12 mouse cellular contexts compared by ENCODE assay signal in the genomic region with DNA sequence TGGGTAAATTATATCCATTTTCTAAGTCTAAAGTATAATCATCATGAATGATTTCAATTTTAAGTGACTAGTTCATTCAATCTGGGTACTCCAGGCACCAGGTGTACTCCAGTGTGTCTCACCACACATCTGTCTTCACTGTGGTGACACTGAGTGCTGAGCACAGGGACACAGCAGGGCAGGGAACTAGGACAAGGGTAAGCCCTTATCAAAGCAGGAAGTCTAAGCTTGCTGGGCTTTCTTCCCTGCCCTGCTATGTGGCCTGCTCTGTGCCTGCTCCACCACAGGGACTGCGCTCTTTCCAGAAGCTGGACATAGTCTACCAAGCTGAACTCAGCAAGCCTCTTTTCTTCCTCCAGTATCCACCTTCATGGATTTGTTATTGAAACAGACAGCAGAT. TPM values are rescaled to one million over a fixed set of nuclear protein-coding genes. Genes with fewer than 3 reads are reported as not detected.
DNase-seq lines count a peak whose midpoint lies in the region; ATAC-seq and TF ChIP-seq lines count a peak whose summit lies in the region.
"Had no signal": no experiment of that assay in that cellular context is flagged by ENCODE, and none has a peak within 500 bp of the region (broad histone marks: within the 10 kb centered on the region; RNA-seq: fewer than 3 reads in every experiment).

No protein-coding gene starts in this region.

- no peaks in the 10 kb centered on the region for H3K4me1 ChIP-seq in lung, embryonic 14.5 days (ENCODE audit: insufficient read depth)
- H3K4me1 ChIP-seq in lung, postnatal 0 days (ENCODE audit: insufficient read depth, low read depth, low read length) = no peaks in the 10 kb centered on the region
- H3K4me1 ChIP-seq in intestine, embryonic 16.5 days (ENCODE audit: control insufficient read depth, insufficient read depth, low read length) = no peaks in the 10 kb centered on the region
- 0 out of 2 replicates have a peak, but pooled peaks cover 5% of the 10 kb centered on the region for H3K4me1 ChIP-seq in stomach, embryonic 15.5 days

- no peak overlapping the region for H3K4me2 ChIP-seq in lung, embryonic 14.5 days
- H3K4me2 ChIP-seq in lung, postnatal 0 days (replicated peaks; ENCODE audit: low read depth, low read length) = no peak overlapping the region
- H3K4me2 ChIP-seq in intestine, embryonic 16.5 days (ENCODE audit: low read depth, low read length) = no peak overlapping the region
- H3K4me2 ChIP-seq in stomach, embryonic 15.5 days = no peak overlapping the region
- H3K4me2 ChIP-seq: hindbrain, embryonic 15.5 days had no signal

- H3K9me3 ChIP-seq in lung, embryonic 14.5 days (ENCODE audit: low read depth, low read length) = no peaks in the 10 kb centered on the region
- no peaks in the 10 kb centered on the region for H3K9me3 ChIP-seq in lung, postnatal 0 days (ENCODE audit: low read length)
- H3K9me3 ChIP-seq in intestine, embryonic 16.5 days (ENCODE audit: control insufficient read depth, low read length) = no peaks in the 10 kb centered on the region
- H3K9me3 ChIP-seq in stomach, embryonic 15.5 days = no peaks in the 10 kb centered on the region
- H3K9me3 ChIP-seq: hindbrain, embryonic 15.5 days had no signal

- TF ChIP-seq CTCF in lung, embryonic 14.5 days (IDR thresholded peaks at IDR 0.05; ENCODE audit: low read depth) = no peak
- TF ChIP-seq CTCF in lung, postnatal 0 days (IDR thresholded peaks at IDR 0.05) = no peak

- TF ChIP-seq EP300 in lung, postnatal 0 days (IDR thresholded peaks at IDR 0.05) = no peak

- H3K36me3 ChIP-seq in lung, embryonic 14.5 days (ENCODE audit: insufficient read depth) = no peaks in the 10 kb centered on the region
- H3K36me3 ChIP-seq in lung, postnatal 0 days (ENCODE audit: insufficient read depth, low read length) = no peaks in the 10 kb centered on the region
- H3K36me3 ChIP-seq in intestine, embryonic 16.5 days (ENCODE audit: control insufficient read depth, insufficient read depth, low read length) = 0 out of 2 replicates have a peak, but pooled peaks cover 2% of the 10 kb centered on the region
- no peaks in the 10 kb centered on the region for H3K36me3 ChIP-seq in stomach, embryonic 15.5 days
- H3K36me3 ChIP-seq: hindbrain, embryonic 15.5 days had no signal

- H3K27me3 ChIP-seq in lung, embryonic 14.5 days (ENCODE audit: insufficient read depth, low read length) = no peaks in the 10 kb centered on the region
- H3K27me3 ChIP-seq in lung, postnatal 0 days (replicated peaks; ENCODE audit: insufficient read depth, low read length) = no peaks in the 10 kb centered on the region
- H3K27me3 ChIP-seq in intestine, embryonic 16.5 days (replicated peaks; ENCODE audit: control insufficient read depth, insufficient read depth, low read length) = no peaks in the 10 kb centered on the region
- no peaks in the 10 kb centered on the region for H3K27me3 ChIP-seq in stomach, embryonic 15.5 days (replicated peaks)
- H3K27me3 ChIP-seq: hindbrain, embryonic 15.5 days had no signal

- WGBS in lung, embryonic 14.5 days = 100% methylated on average over 1 of the region's 1 CpGs
- WGBS in lung, postnatal 0 days = 81% methylated on average over 1 of the region's 1 CpGs
- WGBS in intestine, embryonic 16.5 days = 81% methylated on average over 1 of the region's 1 CpGs
- 82% methylated on average over 1 of the region's 1 CpGs for WGBS in stomach, embryonic 15.5 days

- peak; percentile 44; the same call in 1 of the 2 replicates for ATAC-seq in lung, embryonic 14.5 days (ENCODE audit: insufficient read depth)
- no peak for ATAC-seq in lung, postnatal 0 days
- peak; percentile 98 for ATAC-seq in intestine, embryonic 16.5 days
- peak; percentile 63; the same call in 1 of the 2 replicates for ATAC-seq in stomach, embryonic 15.5 days (ENCODE audit: insufficient read depth, low FRiP score, low read depth)
- ATAC-seq: CD4-positive, CD25-positive, alpha-beta regulatory T cell, adult 4 months; midbrain, embryonic 16.5 days had no signal

- no peak overlapping the region for H3K4me3 ChIP-seq in lung, embryonic 14.5 days (ENCODE audit: low read depth, low read length)
- H3K4me3 ChIP-seq in lung, postnatal 0 days (ENCODE audit: low read depth, low read length) = no peak overlapping the region
- H3K4me3 ChIP-seq in intestine, embryonic 16.5 days (ENCODE audit: low read length) = no peak overlapping the region
- no peak overlapping the region for H3K4me3 ChIP-seq in stomach, embryonic 15.5 days (replicated peaks)
- H3K4me3 ChIP-seq: hindbrain, embryonic 15.5 days had no signal

- no peak for DNase-seq in lung, embryonic 14.5 days
- no peak for DNase-seq in lung, postnatal 0 days (ENCODE audit: low spot score)
- peak; percentile 48 for DNase-seq in heart, adult 8-10 months (ENCODE audit: low spot score)
- no peak for DNase-seq in thymus, postnatal 10 days (ENCODE audit: low spot score in 2 of 2)
- no peak for DNase-seq in frontal cortex, postnatal 10 days (ENCODE audit: low spot score in 2 of 2)
- no peak for DNase-seq in yolk sac, embryonic 10.5 days (ENCODE audit: low spot score)
- DNase-seq: spleen, adult 18-20 months had no signal

- no peak overlapping the region for H3K9ac ChIP-seq in lung, embryonic 14.5 days
- H3K9ac ChIP-seq in lung, postnatal 0 days (replicated peaks; ENCODE audit: low read depth) = no peak overlapping the region
- H3K9ac ChIP-seq in intestine, embryonic 16.5 days (ENCODE audit: low read depth, low read length) = no peak overlapping the region
- no peak overlapping the region for H3K9ac ChIP-seq in stomach, embryonic 15.5 days
- H3K9ac ChIP-seq: hindbrain, embryonic 15.5 days had no signal

- H3K27ac ChIP-seq in lung, embryonic 14.5 days (ENCODE audit: low read depth) = no peak overlapping the region
- no peak overlapping the region for H3K27ac ChIP-seq in lung, postnatal 0 days (ENCODE audit: low read length)
- no peak overlapping the region for H3K27ac ChIP-seq in intestine, embryonic 16.5 days (ENCODE audit: low read length)
- H3K27ac ChIP-seq in stomach, embryonic 15.5 days = no peak overlapping the region
- H3K27ac ChIP-seq: hindbrain, embryonic 15.5 days had no signal

RNA-seq across cellular contexts. Expression of gene Yaf2, which starts 18.0 kb away (rescaled TPM):
- 95.3 and 97.7 TPM in 2 replicates for polyA plus RNA-seq in lung, embryonic 14.5 days (2014; fragmentation: Nextera tagmentation; extraction: Ambion mirVana)
- polyA plus RNA-seq in lung, postnatal 0 days (2015; fragmentation: Nextera tagmentation; extraction: Ambion mirVana) = 58.2 and 60.4 TPM in 2 replicates
- 10 to 100 TPM; 20.8 to 22.3 (median 21.7) TPM for total RNA-seq in heart, adult 8-10 months (2022)
- 31.4 and 37.9 TPM in 2 replicates for polyA plus RNA-seq in intestine, embryonic 16.5 days (2015; fragmentation: Nextera tagmentation; extraction: Ambion mirVana)
- polyA plus RNA-seq in stomach, embryonic 15.5 days (2015; fragmentation: Nextera tagmentation; extraction: Ambion mirVana) = 72.2 and 74.8 TPM in 2 replicates

RNA-seq across cellular contexts. Expression of gene Gxylt1, which starts 43.8 kb away (rescaled TPM):
- 18.1 and 19.1 TPM in 2 replicates for polyA plus RNA-seq in lung, embryonic 14.5 days (2014; fragmentation: Nextera tagmentation; extraction: Ambion mirVana)
- polyA plus RNA-seq in lung, postnatal 0 days (2015; fragmentation: Nextera tagmentation; extraction: Ambion mirVana) = 6.9 and 7.3 TPM in 2 replicates
- 10 to 100 TPM in 3 of 4 experiments, 1 to 10 TPM in 1; 9.5 to 12.4 (median 11.0) TPM for total RNA-seq in heart, adult 8-10 months (2022)
- 7.0 and 7.3 TPM in 2 replicates for polyA plus RNA-seq in intestine, embryonic 16.5 days (2015; fragmentation: Nextera tagmentation; extraction: Ambion mirVana)
- 11.1 and 11.7 TPM in 2 replicates for polyA plus RNA-seq in stomach, embryonic 15.5 days (2015; fragmentation: Nextera tagmentation; extraction: Ambion mirVana)
